10 mouse cellular contexts compared by ENCODE assay signal in the genomic region with DNA sequence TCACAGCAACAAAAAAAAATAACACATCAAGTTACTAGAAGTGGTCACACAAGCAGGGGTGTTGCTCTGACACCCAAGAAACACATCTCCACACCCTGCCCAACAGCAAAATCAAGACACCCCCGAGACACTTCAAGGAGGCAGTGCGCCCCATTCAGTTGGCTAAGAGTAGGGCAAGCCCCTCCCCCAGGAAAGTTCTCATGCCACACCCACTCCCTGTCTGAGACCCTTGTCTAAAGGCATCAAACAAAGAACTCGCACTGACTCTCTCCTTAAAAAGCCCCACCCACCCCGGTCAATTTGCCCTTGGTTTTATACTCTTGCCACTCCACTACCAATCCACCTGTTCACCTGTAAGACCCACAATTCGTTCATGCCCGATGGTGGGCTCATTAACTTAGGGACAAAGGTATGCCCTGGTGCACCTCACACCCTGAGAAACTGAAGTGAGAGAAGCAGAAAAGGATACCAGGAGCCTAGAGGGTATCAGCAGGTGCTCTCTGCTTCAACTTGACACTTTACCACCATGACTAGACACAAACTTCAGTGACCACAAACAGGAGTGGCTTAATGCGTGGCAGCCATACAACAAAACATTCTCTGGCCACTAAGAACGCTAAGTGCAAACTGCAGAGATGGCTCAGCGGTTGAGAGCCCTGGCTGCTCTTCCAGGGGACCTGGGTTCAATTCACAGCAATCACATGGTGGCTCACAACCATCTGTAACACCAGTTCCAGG. TPM values are rescaled to one million over a fixed set of nuclear protein-coding genes. Genes with fewer than 3 reads are reported as not detected.
DNase-seq lines count a peak whose midpoint lies in the region; ATAC-seq and TF ChIP-seq lines count a peak whose summit lies in the region.
"Had no signal": no experiment of that assay in that cellular context is flagged by ENCODE, and none has a peak within 500 bp of the region (broad histone marks: within the 10 kb centered on the region; RNA-seq: fewer than 3 reads in every experiment).

No protein-coding gene starts in this region.

- DNase-seq in kidney, adult 2 months = no peak
- peak; percentile 83 for DNase-seq in 416B (ENCODE audit: low read depth)
- no peak for DNase-seq in CH12.LX (ENCODE audit: extremely low read depth)
- DNase-seq in urinary bladder, postnatal 25 days (ENCODE audit: low spot score) = no peak
- DNase-seq in layer of hippocampus, postnatal 36 days = no peak

- peaks cover 97% of the 10 kb centered on the region for H3K79me2 ChIP-seq in CH12.LX (replicated peaks; ENCODE audit: control insufficient read depth, extremely low read depth, insufficient read depth, poor library complexity, severe bottlenecking)

- H3K36me3 ChIP-seq in kidney, adult 2 months (ENCODE audit: control insufficient read depth, insufficient read depth, low read length) = no peaks in the 10 kb centered on the region; the same call in 1 of the 2 replicates
- H3K36me3 ChIP-seq in kidney, embryonic 14.5 days (ENCODE audit: control insufficient read depth, insufficient read depth, low read length) = peaks cover 30% of the 10 kb centered on the region
- H3K36me3 ChIP-seq in CH12.LX (replicated peaks in 1 of 2; ENCODE audit: control insufficient read depth in 1 of 2, insufficient read depth in 1 of 2, low read length in 1 of 2) = peaks cover 53 to 96% of the 10 kb centered on the region in 2 experiments

- dilution Hi-C loops in CH12.LX (cut with MboI; ENCODE audit: extremely low pct_ligation_motif_present, extremely low pct_unique_long_range_greater_than_20kb, low sequenced_read_pairs) = no loop called here

- no peak for TF ChIP-seq POLR2A in kidney, adult 2 months (IDR thresholded peaks at IDR 0.05; ENCODE audit: low read depth, low read length)
- TF ChIP-seq POLR2A in CH12.LX (IDR thresholded peaks at IDR 0.05; ENCODE audit: low read depth, low read length) = no peak

- in situ Hi-C loops in CH12.LX (cut with MboI; ENCODE audit: low pct_ligation_motif_present, low pct_unique_long_range_greater_than_20kb, low sequenced_read_pairs) = no loop called here

- H3K4me2 ChIP-seq in kidney, embryonic 14.5 days (replicated peaks; ENCODE audit: low read depth, low read length) = no peak overlapping the region
- no peak overlapping the region for H3K4me2 ChIP-seq in CH12.LX (ENCODE audit: insufficient read depth, low read depth, poor library complexity, severe bottlenecking)
- H3K4me2 ChIP-seq: embryonic facial prominence, embryonic 12.5 days; neural tube, embryonic 15.5 days had no signal

- no peak overlapping the region for H3K9ac ChIP-seq in kidney, embryonic 14.5 days (ENCODE audit: low read depth, low read length)
- no peak overlapping the region for H3K9ac ChIP-seq in CH12.LX (ENCODE audit: insufficient read depth, low read depth)
- H3K9ac ChIP-seq: embryonic facial prominence, embryonic 12.5 days; neural tube, embryonic 15.5 days had no signal

- peak overlapping the region; percentile 45 for H3K27ac ChIP-seq in kidney, adult 2 months (ENCODE audit: insufficient read depth, low read depth, low read length)
- no peak overlapping the region for H3K27ac ChIP-seq in kidney, embryonic 14.5 days (ENCODE audit: low read depth, low read length)
- H3K27ac ChIP-seq in CH12.LX (ENCODE audit: insufficient read depth, low read depth) = peak overlapping the region; percentile 29
- H3K27ac ChIP-seq: neural tube, embryonic 15.5 days had no signal

- TF ChIP-seq EP300 in CH12.LX (IDR thresholded peaks at IDR 0.05; ENCODE audit: low read length) = no peak

- no peak for TF ChIP-seq CTCF in kidney, adult 2 months (conservative IDR thresholded peaks at IDR 0.05; ENCODE audit: insufficient read depth, insufficient read length, low read depth, low read length)
- no peak for TF ChIP-seq CTCF in CH12.LX (conservative IDR thresholded peaks at IDR 0.05 in 1 of 2, IDR thresholded peaks at IDR 0.05 in 1 of 2; ENCODE audit: low read depth in 2 of 2, low read length in 2 of 2)

- H3K27me3 ChIP-seq in kidney, adult 2 months (replicated peaks; ENCODE audit: control insufficient read depth, insufficient read depth, low read length) = no peaks in the 10 kb centered on the region
- H3K27me3 ChIP-seq in kidney, embryonic 14.5 days (ENCODE audit: control insufficient read depth, insufficient read depth, low read length) = no peaks in the 10 kb centered on the region
- H3K27me3 ChIP-seq in CH12.LX (replicated peaks) = no peaks in the 10 kb centered on the region
- H3K27me3 ChIP-seq: embryonic facial prominence, embryonic 12.5 days; neural tube, embryonic 15.5 days had no signal

- ATAC-seq in kidney, embryonic 14.5 days (ENCODE audit: low FRiP score, low TSS enrichment) = no peak
- ATAC-seq in hematopoietic stem cell, adult 5-6 weeks (replicated peaks in 1 of 2; ENCODE audit: insufficient read depth in 1 of 2, low FRiP score in 2 of 2, low TSS enrichment in 1 of 2, low read depth in 1 of 2, poor library complexity in 2 of 2, severe bottlenecking in 2 of 2) = peak; percentile 38 to 59; a peak in 3 of 4 replicates
- ATAC-seq: inflammation-experienced regulatory T-cells, adult 6 months had no signal

- H3K4me1 ChIP-seq in kidney, adult 2 months (ENCODE audit: control insufficient read depth, insufficient read depth, low read length) = peaks cover 39% of the 10 kb centered on the region
- H3K4me1 ChIP-seq in kidney, embryonic 14.5 days (ENCODE audit: control insufficient read depth, insufficient read depth, low read length) = peaks cover 46% of the 10 kb centered on the region
- H3K4me1 ChIP-seq in CH12.LX (ENCODE audit: control insufficient read depth in 1 of 2, insufficient read depth in 2 of 2) = peaks cover 32 to 57% of the 10 kb centered on the region in 2 experiments

- TF ChIP-seq RAD21 in CH12.LX (IDR thresholded peaks at IDR 0.05; ENCODE audit: low read depth, low read length) = no peak

- H3K9me3 ChIP-seq in kidney, embryonic 14.5 days (ENCODE audit: control insufficient read depth, low read length) = no peaks in the 10 kb centered on the region
- H3K9me3 ChIP-seq in CH12.LX (replicated peaks; ENCODE audit: low read length) = no peaks in the 10 kb centered on the region
- H3K9me3 ChIP-seq: embryonic facial prominence, embryonic 12.5 days; neural tube, embryonic 15.5 days had no signal

- WGBS in kidney, adult 2 months = 78% methylated on average over 9 of the region's 9 CpGs
- 81% methylated on average over 9 of the region's 9 CpGs for WGBS in kidney, embryonic 14.5 days

- no peak overlapping the region for H3K4me3 ChIP-seq in kidney, adult 2 months (ENCODE audit: insufficient read depth, low read depth, low read length)
- no peak overlapping the region for H3K4me3 ChIP-seq in kidney, embryonic 14.5 days (ENCODE audit: low read length)
- H3K4me3 ChIP-seq in CH12.LX (replicated peaks in 1 of 3; ENCODE audit: low read depth in 2 of 3, low read length in 2 of 3, poor library complexity in 1 of 3) = no peak overlapping the region
- H3K4me3 ChIP-seq: embryonic facial prominence, embryonic 12.5 days; neural tube, embryonic 15.5 days had no signal

TF ChIP-seq in CH12.LX, 34 proteins besides CTCF, POLR2A, EP300 and RAD21:
- no peak for TF ChIP-seq JUND (conservative IDR thresholded peaks at IDR 0.05; ENCODE audit: low read depth, low read length)
- TF ChIP-seq MAZ (IDR thresholded peaks at IDR 0.05; ENCODE audit: low read depth, low read length) = no peak
- TF ChIP-seq TCF12 (IDR thresholded peaks at IDR 0.05; ENCODE audit: low read depth, low read length) = no peak
- TF ChIP-seq ZC3H11A (IDR thresholded peaks at IDR 0.05; ENCODE audit: low read depth, low read length) = no peak

RNA-seq across cellular contexts. Expression of a gene that starts 45.8 kb away (rescaled TPM):
- polyA plus RNA-seq in kidney, adult 2 months (2012; rRNA removed) = 27.7 and 29.0 TPM in 2 replicates
- polyA plus RNA-seq in kidney, embryonic 14.5 days (2014; fragmentation: Nextera tagmentation; extraction: Ambion mirVana) = 44.3 and 61.1 TPM in 2 replicates
- total RNA-seq in CH12.LX (2012; rRNA removed) (34.0 and 35.1 TPM in 2 replicates), CH12.LX (2014; rRNA removed) (29.5 and 33.6 TPM in 2 replicates)
- polyA plus RNA-seq in CH12.LX (2012; ENCODE audit: insufficient read length, low read depth) = 76.1 and 84.5 TPM in 2 replicates
- 44.5 and 53.2 TPM in 2 replicates for total RNA-seq in hematopoietic stem cell, adult 5-6 weeks (2017)
- total RNA-seq in layer of hippocampus, postnatal 36 days (2021) = 100 to 1,000 TPM; 162 to 181 TPM
